Mouse (Mus musculus) limb, embryonic 11.5 days (tissue): ENCODE results near the gene Parm1. TPM values are rescaled to one million over a fixed set of nuclear protein-coding genes. Genes with fewer than 3 reads are reported as not detected.

Experiments used
- ATAC-seq: fragments of 200-750 bp; cut with Nextera tagmentation; 2 replicates; pipeline ENCODE4 v1.8.0; 2017; ENCODE audit warnings: low read depth; ENCODE audit not compliant: insufficient number of reproducible peaks, low FRiP score, low TSS enrichment
- DNase-seq: peaks from one replicate; pipeline ENCODE4 v3.0.0-alpha.2; 2015; ENCODE audit warnings: low spot score
- H3K27ac ChIP-seq: fragments of 300-500 bp; sonication (generic); replicated peaks from 2 replicates; pipeline ENCODE4 v1.5.1; 2014; ENCODE audit warnings: low read depth, mild to moderate bottlenecking, low read length
- H3K27me3 ChIP-seq: fragments of 300-500 bp; sonication (generic); 2 replicates; pipeline ENCODE4 v1.6.1; 2014; ENCODE audit warnings: mild to moderate bottlenecking, low read length, mixed read lengths; ENCODE audit not compliant: control insufficient read depth, insufficient read depth
- H3K36me3 ChIP-seq: fragments of 300-500 bp; sonication (generic); 2 replicates; pipeline ENCODE4 v1.6.1; 2014; ENCODE audit warnings: mild to moderate bottlenecking, low read length, moderate library complexity, mixed read lengths; ENCODE audit not compliant: control insufficient read depth, insufficient read depth
- H3K4me1 ChIP-seq: fragments of 300-500 bp; sonication (generic); 2 replicates; pipeline ENCODE4 v1.6.1; 2014; ENCODE audit warnings: low read length, mixed read lengths; ENCODE audit not compliant: control insufficient read depth, insufficient read depth
- H3K4me2 ChIP-seq: fragments of 300-500 bp; sonication (generic); 2 replicates; pipeline ENCODE4 v1.6.1; 2014; ENCODE audit warnings: low read depth, mild to moderate bottlenecking, moderate library complexity; ENCODE audit not compliant: severe bottlenecking
- H3K4me3 ChIP-seq: fragments of 300-500 bp; sonication (generic); 2 replicates; pipeline ENCODE4 v1.5.1; 2014; ENCODE audit warnings: low read depth, low read length
- H3K9ac ChIP-seq: fragments of 300-500 bp; sonication (generic); 2 replicates; pipeline ENCODE4 v1.6.1; 2014; ENCODE audit warnings: mild to moderate bottlenecking, low read length
- H3K9me3 ChIP-seq: fragments of 300-500 bp; sonication (generic); 2 replicates; pipeline ENCODE4 v1.6.1; 2016; ENCODE audit warnings: low read length; ENCODE audit not compliant: control insufficient read depth
- WGBS: fragments of 180-500 bp; shearing (Covaris S2); extraction: QIAGEN DNeasy Blood & Tissue Kit; methylation state at CpG from one replicate; pipeline ENCODE4 v1.1.7; 2014; 5-methylcytosine and 5-hydroxymethylcytosine counted together
- polyA plus RNA-seq: library from polyadenylated mRNA; unstranded; fragments of >200 nt; fragmentation: Nextera tagmentation; extraction: Ambion mirVana; gene quantifications from 2 replicates; pipeline ENCODE4 v1.2.1, GENCODE M21; 2014

Parm1 gene
- polyA plus RNA-seq, 1 experiment from 2014 or later, result 8.7 TPM

GRCm38 (mm10) chr5:91561394-91561793, 44.0 kb downstream of the Parm1 start:
- Histone ChIP-seq H3K9ac (no peak overlapping the region), H3K27ac (no peak overlapping the region), H3K4me2 (no peak overlapping the region), H3K27me3 (no peaks in the 10 kb centered on the region), H3K4me3 (no peak overlapping the region), H3K9me3 (no peaks in the 10 kb centered on the region), H3K36me3 (no peaks in the 10 kb centered on the region), H3K4me1 (no peaks in the 10 kb centered on the region)
- no peak for DNase-seq
- no peak for ATAC-seq
- 81% methylated on average over 3 of the region's 3 CpGs for WGBS

GRCm38 (mm10) chr5:91562486-91562885, 45.1 kb downstream of the Parm1 start:
- Histone ChIP-seq H3K27me3 (no peaks in the 10 kb centered on the region), H3K4me2 (no peak overlapping the region), H3K4me1 (no peaks in the 10 kb centered on the region), H3K4me3 (no peak overlapping the region), H3K36me3 (no peaks in the 10 kb centered on the region), H3K9me3 (no peaks in the 10 kb centered on the region), H3K9ac (no peak overlapping the region), H3K27ac (no peak overlapping the region)
- 77% methylated on average over 7 of the region's 7 CpGs for WGBS
- no peak for DNase-seq
- no peak for ATAC-seq

- H3K27ac ChIP-seq, result no peak overlapping the region
- no peaks in the 10 kb centered on the region for H3K4me1 ChIP-seq
- no peaks in the 10 kb centered on the region for H3K27me3 ChIP-seq
- ATAC-seq (no peak), DNase-seq (no peak)
- no peaks in the 10 kb centered on the region for H3K36me3 ChIP-seq
- H3K9ac ChIP-seq, result no peak overlapping the region
- WGBS, result 95% methylated on average over 3 of the region's 3 CpGs
- H3K9me3 ChIP-seq, result no peaks in the 10 kb centered on the region
- H3K4me3 ChIP-seq, result no peak overlapping the region
- no peak overlapping the region for H3K4me2 ChIP-seq
Measured at GRCm38 (mm10) chr5:91564054-91564453, 46.6 kb downstream of the Parm1 start.

GRCm38 (mm10) chr5:91565458-91565857, 48.0 kb downstream of the Parm1 start:
- no peak for DNase-seq
- H3K27me3 ChIP-seq, result no peaks in the 10 kb centered on the region
- no peaks in the 10 kb centered on the region for H3K4me1 ChIP-seq
- 91% methylated on average over 3 of the region's 3 CpGs for WGBS
- H3K27ac ChIP-seq, result no peak overlapping the region
- no peak overlapping the region for H3K4me3 ChIP-seq
- H3K9ac ChIP-seq, result no peak overlapping the region
- H3K36me3 ChIP-seq, result no peaks in the 10 kb centered on the region
- H3K4me2 ChIP-seq, result no peak overlapping the region
- no peak for ATAC-seq
- H3K9me3 ChIP-seq, result no peaks in the 10 kb centered on the region

GRCm38 (mm10) chr5:91566591-91566990, 49.2 kb downstream of the Parm1 start:
- Histone ChIP-seq H3K9me3 (no peaks in the 10 kb centered on the region), H3K36me3 (no peaks in the 10 kb centered on the region), H3K27me3 (no peaks in the 10 kb centered on the region), H3K27ac (no peak overlapping the region), H3K4me3 (no peak overlapping the region), H3K9ac (no peak overlapping the region), H3K4me1 (no peaks in the 10 kb centered on the region), H3K4me2 (no peak overlapping the region)
- ATAC-seq (no peak), DNase-seq (no peak)
- WGBS, result 57% methylated on average over 3 of the region's 3 CpGs

GRCm38 (mm10) chr5:91574211-91574610, 56.8 kb downstream of the Parm1 start:
- no peaks in the 10 kb centered on the region for H3K9me3 ChIP-seq
- H3K4me3 ChIP-seq, result no peak overlapping the region
- H3K9ac ChIP-seq, result no peak overlapping the region
- WGBS, result 91% methylated on average over 2 of the region's 2 CpGs
- H3K36me3 ChIP-seq, result no peaks in the 10 kb centered on the region
- no peak overlapping the region for H3K27ac ChIP-seq
- no peaks in the 10 kb centered on the region for H3K4me1 ChIP-seq
- no peak overlapping the region for H3K4me2 ChIP-seq
- no peak for ATAC-seq
- H3K27me3 ChIP-seq, result no peaks in the 10 kb centered on the region
- DNase-seq, result no peak

- Histone ChIP-seq H3K27ac (no peak overlapping the region), H3K27me3 (no peaks in the 10 kb centered on the region), H3K4me3 (no peak overlapping the region), H3K9me3 (no peaks in the 10 kb centered on the region), H3K36me3 (no peaks in the 10 kb centered on the region), H3K4me2 (no peak overlapping the region), H3K4me1 (no peaks in the 10 kb centered on the region), H3K9ac (no peak overlapping the region)
- WGBS, result 86% methylated on average over 7 of the region's 7 CpGs
- no peak for DNase-seq
- no peak for ATAC-seq
Measured at GRCm38 (mm10) chr5:91578924-91579323, 61.5 kb downstream of the Parm1 start.

GRCm38 (mm10) chr5:91581799-91582198, 64.4 kb downstream of the Parm1 start:
- WGBS, result 91% methylated on average over 4 of the region's 4 CpGs
- Histone ChIP-seq H3K9me3 (no peaks in the 10 kb centered on the region), H3K4me1 (no peaks in the 10 kb centered on the region), H3K27ac (no peak overlapping the region), H3K9ac (no peak overlapping the region), H3K36me3 (no peaks in the 10 kb centered on the region), H3K4me3 (no peak overlapping the region), H3K27me3 (no peaks in the 10 kb centered on the region), H3K4me2 (no peak overlapping the region)
- DNase-seq (no peak), ATAC-seq (no peak)

- H3K27ac ChIP-seq, result no peak overlapping the region
- ATAC-seq (no peak), DNase-seq (no peak)
- H3K4me2 ChIP-seq, result no peak overlapping the region
- H3K36me3 ChIP-seq, result no peaks in the 10 kb centered on the region
- H3K9me3 ChIP-seq, result no peaks in the 10 kb centered on the region
- H3K27me3 ChIP-seq, result no peaks in the 10 kb centered on the region
- 78% methylated on average over 3 of the region's 3 CpGs for WGBS
- no peak overlapping the region for H3K4me3 ChIP-seq
- no peak overlapping the region for H3K9ac ChIP-seq
- H3K4me1 ChIP-seq, result no peaks in the 10 kb centered on the region
Measured at GRCm38 (mm10) chr5:91586206-91586605, 68.8 kb downstream of the Parm1 start.
